Mouse (Mus musculus) intestine, postnatal 0 days (tissue): ENCODE measurements at regions not wholly inside any gene's neighbourhood (a gene's known extent, or its start where the extent isn't known, plus 50 kb on each side); places are given as distances from the start of the nearest gene placed in this dataset.

Source experiments
- ATAC-seq: fragments of 200-750 bp; cut with Nextera tagmentation; 2 replicates; pipeline ENCODE4 v1.8.0; 2017; ENCODE audit warnings: mild to moderate bottlenecking, moderate TSS enrichment, moderate library complexity
- H3K27ac ChIP-seq: fragments of 300-500 bp; sonication (generic); 2 replicates; pipeline ENCODE4 v1.5.1; 2014; ENCODE audit warnings: mild to moderate bottlenecking, low read depth, low read length, moderate library complexity
- H3K27me3 ChIP-seq: fragments of 300-500 bp; sonication (generic); replicated peaks from 2 replicates; pipeline ENCODE4 v1.6.1; 2014; ENCODE audit warnings: low read length, mixed read lengths; ENCODE audit not compliant: control insufficient read depth, insufficient read depth
- H3K36me3 ChIP-seq: fragments of 300-500 bp; sonication (generic); 2 replicates; pipeline ENCODE4 v1.6.1; 2014; ENCODE audit warnings: mild to moderate bottlenecking, moderate library complexity; ENCODE audit not compliant: control insufficient read depth, insufficient read depth
- H3K4me1 ChIP-seq: fragments of 300-500 bp; sonication (generic); replicated peaks from 2 replicates; pipeline ENCODE4 v1.6.1; 2014; ENCODE audit warnings: antibody characterized with exemption, low read length, mixed read lengths; ENCODE audit not compliant: control insufficient read depth, insufficient read depth
- H3K4me2 ChIP-seq: fragments of 300-500 bp; sonication (generic); replicated peaks from 2 replicates; pipeline ENCODE4 v1.6.1; 2014; ENCODE audit warnings: low read depth, mild to moderate bottlenecking, moderate library complexity
- H3K4me3 ChIP-seq: fragments of 300-500 bp; sonication (generic); 2 replicates; pipeline ENCODE4 v1.5.1; 2014; ENCODE audit warnings: low read depth, low read length
- H3K9ac ChIP-seq: fragments of 300-500 bp; sonication (generic); 2 replicates; pipeline ENCODE4 v1.6.1; 2014; ENCODE audit warnings: mild to moderate bottlenecking, low read depth, low read length
- H3K9me3 ChIP-seq: fragments of 300-500 bp; sonication (generic); 2 replicates; pipeline ENCODE4 v1.6.1; 2016; ENCODE audit warnings: mixed run types; ENCODE audit not compliant: control insufficient read depth
- CTCF ChIP-seq: sonication (generic); IDR thresholded peaks from 2 replicates; pipeline ENCODE4 v1.5.1; 2016; ENCODE audit warnings: low read depth, mild to moderate bottlenecking, control low read depth, antibody characterized with exemption, moderate library complexity
- WGBS: fragments of 180-500 bp; shearing (Covaris S2); extraction: QIAGEN DNeasy Blood & Tissue Kit; methylation state at CpG from one replicate; pipeline ENCODE4 v1.1.7; 2014; 5-methylcytosine and 5-hydroxymethylcytosine counted together

- no peak for ATAC-seq
- TF ChIP-seq CTCF, result no peak
- Histone ChIP-seq H3K27me3 (no peaks in the 10 kb centered on the region), H3K4me1 (no peaks in the 10 kb centered on the region), H3K27ac (no peak overlapping the region), H3K9ac (no peak overlapping the region), H3K4me3 (no peak overlapping the region), H3K36me3 (no peaks in the 10 kb centered on the region), H3K4me2 (no peak overlapping the region), H3K9me3 (no peaks in the 10 kb centered on the region)
- WGBS, result 50% methylated on average over 1 of the region's 1 CpGs
Observed at GRCm38 (mm10) chr9:43473164-43473563, 162.5 kb downstream of the Trim29 start.

- H3K4me2 ChIP-seq, result no peak overlapping the region
Observed at GRCm38 (mm10) chr9:43473601-43474302, 163.1 kb downstream of the Trim29 start.

GRCm38 (mm10) chr9:43474303-43474643 lies 163.6 kb downstream of the Trim29 start:
- H3K9me3 ChIP-seq, result no peaks in the 10 kb centered on the region
- no peak overlapping the region for H3K4me3 ChIP-seq
- no peaks in the 10 kb centered on the region for H3K4me1 ChIP-seq
- no peak for ATAC-seq
- H3K36me3 ChIP-seq, result no peaks in the 10 kb centered on the region
- no peak overlapping the region for H3K27ac ChIP-seq
- no peaks in the 10 kb centered on the region for H3K27me3 ChIP-seq
- WGBS, result 57% methylated on average over 4 of the region's 4 CpGs
- TF ChIP-seq CTCF, result no peak
- H3K9ac ChIP-seq, result no peak overlapping the region
- H3K4me2 ChIP-seq, result no peak overlapping the region

More at GRCm38 (mm10) chr9:43473601-43474302, 163.1 kb downstream of the Trim29 start:
- no peak overlapping the region for H3K27ac ChIP-seq
- no peak for ATAC-seq
- no peak overlapping the region for H3K9ac ChIP-seq
- H3K4me3 ChIP-seq, result no peak overlapping the region
- WGBS, result 72% methylated on average over 16 of the region's 16 CpGs
- no peak for TF ChIP-seq CTCF
- H3K27me3 ChIP-seq, result no peaks in the 10 kb centered on the region
- no peaks in the 10 kb centered on the region for H3K36me3 ChIP-seq
- no peaks in the 10 kb centered on the region for H3K9me3 ChIP-seq
- H3K4me1 ChIP-seq, result no peaks in the 10 kb centered on the region

- no peak overlapping the region for H3K4me2 ChIP-seq
- no peaks in the 10 kb centered on the region for H3K36me3 ChIP-seq
- no peaks in the 10 kb centered on the region for H3K27me3 ChIP-seq
- H3K4me1 ChIP-seq, result no peaks in the 10 kb centered on the region
- H3K9ac ChIP-seq, result no peak overlapping the region
- no peak for ATAC-seq
- no peak for TF ChIP-seq CTCF
- no peak overlapping the region for H3K27ac ChIP-seq
- H3K4me3 ChIP-seq, result no peak overlapping the region
- WGBS, result 57% methylated on average over 3 of the region's 3 CpGs
- no peaks in the 10 kb centered on the region for H3K9me3 ChIP-seq
Observed at GRCm38 (mm10) chr9:43480826-43481591, 170.4 kb downstream of the Trim29 start.

- Histone ChIP-seq H3K9ac (no peak overlapping the region), H3K4me1 (no peaks in the 10 kb centered on the region), H3K27me3 (no peaks in the 10 kb centered on the region), H3K27ac (no peak overlapping the region), H3K4me3 (no peak overlapping the region), H3K36me3 (no peaks in the 10 kb centered on the region), H3K9me3 (no peaks in the 10 kb centered on the region), H3K4me2 (no peak overlapping the region)
- WGBS, result 75% methylated on average over 11 of the region's 11 CpGs
- no peak for TF ChIP-seq CTCF
- no peak for ATAC-seq
Observed at GRCm38 (mm10) chr9:43482101-43483090, 171.7 kb downstream of the Trim29 start.

- ATAC-seq, result no peak
- 71% methylated on average over 2 of the region's 2 CpGs for WGBS
- H3K4me1 ChIP-seq, result no peaks in the 10 kb centered on the region
Observed at GRCm38 (mm10) chr9:43483195-43483594, 172.5 kb downstream of the Trim29 start.

More at GRCm38 (mm10) chr9:43483195-43483594, 172.5 kb downstream of the Trim29 start:
- Histone ChIP-seq H3K9me3 (no peaks in the 10 kb centered on the region), H3K4me2 (no peak overlapping the region), H3K9ac (no peak overlapping the region), H3K27me3 (no peaks in the 10 kb centered on the region), H3K27ac (no peak overlapping the region), H3K36me3 (no peaks in the 10 kb centered on the region), H3K4me3 (no peak overlapping the region)
- TF ChIP-seq CTCF, result no peak
